Mouse (Mus musculus) adipocyte (in vitro differentiated cells): Measurements from ENCODE around the gene Dgcr2.

Source experiments
- DNase-seq: peaks from one replicate; pipeline ENCODE4 v3.0.0-alpha.2; 2016; ENCODE audit warnings: low spot score

Dgcr2 gene

GRCm38 (mm10) chr16:17911052-17911595, 12.8 kb upstream of the Dgcr2 start, which contains the start of gene Ess2:
Gene Ess2, minus strand, starts transcription at chr16:17911348.
- peak; percentile 99 for DNase-seq

GRCm38 (mm10) chr16:17896091-17896490, 2.3 kb downstream of the Dgcr2 start:
- peak; percentile 56 for DNase-seq

GRCm38 (mm10) chr16:17893923-17894322, 4.4 kb downstream of the Dgcr2 start, which contains the start of gene Tssk1:
Gene Tssk1, plus strand, starts transcription at chr16:17894223.
- no peak for DNase-seq

GRCm38 (mm10) chr16:17892606-17893005, 5.8 kb downstream of the Dgcr2 start:
- DNase-seq: no peak

- DNase-seq: peak; percentile 99
Measured at GRCm38 (mm10) chr16:17891567-17891959, 6.8 kb downstream of the Dgcr2 start, which contains the start of gene Gm20518. Gene Gm20518, minus strand, starts transcription at chr16:17891671.

GRCm38 (mm10) chr16:17890917-17891566, 7.3 kb downstream of the Dgcr2 start:
- peak; percentile 94 for DNase-seq

- no peak for DNase-seq
Measured at GRCm38 (mm10) chr16:17890342-17890727, 8.0 kb downstream of the Dgcr2 start.

- no peak for DNase-seq
Measured at GRCm38 (mm10) chr16:17889689-17890341, 8.5 kb downstream of the Dgcr2 start.

- DNase-seq: no peak
Measured at GRCm38 (mm10) chr16:17884116-17884515, 14.2 kb downstream of the Dgcr2 start.

GRCm38 (mm10) chr16:17882196-17882595, 16.2 kb downstream of the Dgcr2 start:
- DNase-seq: no peak

- DNase-seq: no peak
Measured at GRCm38 (mm10) chr16:17879571-17879970, 18.8 kb downstream of the Dgcr2 start.

GRCm38 (mm10) chr16:17876096-17876495, 22.3 kb downstream of the Dgcr2 start:
- DNase-seq: peak; percentile 52

- peak; percentile 92 for DNase-seq
Measured at GRCm38 (mm10) chr16:17875174-17875573, 23.2 kb downstream of the Dgcr2 start.

GRCm38 (mm10) chr16:17872995-17873394, 25.4 kb downstream of the Dgcr2 start:
- no peak for DNase-seq

GRCm38 (mm10) chr16:17871248-17871647, 27.1 kb downstream of the Dgcr2 start:
- DNase-seq: no peak

GRCm38 (mm10) chr16:17865770-17866169, 32.6 kb downstream of the Dgcr2 start:
- DNase-seq: no peak

GRCm38 (mm10) chr16:17865293-17865692, 33.1 kb downstream of the Dgcr2 start:
- DNase-seq: no peak

- peak; percentile 53 for DNase-seq
Measured at GRCm38 (mm10) chr16:17858592-17858991, 39.8 kb downstream of the Dgcr2 start.

GRCm38 (mm10) chr16:17857157-17857556, 41.2 kb downstream of the Dgcr2 start:
- DNase-seq: no peak

GRCm38 (mm10) chr16:17853263-17853662, 45.1 kb downstream of the Dgcr2 start:
- DNase-seq: no peak

- no peak for DNase-seq
Measured at GRCm38 (mm10) chr16:17851860-17852259, 46.5 kb downstream of the Dgcr2 start.

GRCm38 (mm10) chr16:17851331-17851730, 47.0 kb downstream of the Dgcr2 start:
- DNase-seq: no peak

GRCm38 (mm10) chr16:17849486-17849885, 48.9 kb downstream of the Dgcr2 start:
- DNase-seq: no peak
